Mouse (Mus musculus): ENCODE measurements around the gene Fgf7. TPM values are rescaled to one million over a fixed set of nuclear protein-coding genes. Genes with fewer than 3 reads are reported as not detected.

Gene Fgf7
- 4.0 and 5.4 TPM in 2 replicates for polyA plus RNA-seq (2012; rRNA removed; ENCODE audit: low replicate concordance)

GRCm38 (mm10) chr2:126034379-126035005 is at the start of gene Fgf7:
TSS of gene Fgf7 (plus strand) at chr2:126034658.

Other genes with a start within 250 kb of the Fgf7 start
- gene Galk2, start 175.5 kb upstream of the Fgf7 start, polyA plus RNA-seq (2012; rRNA removed; ENCODE audit: low replicate concordance), result 19.8 and 24.5 TPM in 2 replicates
- 16.3 and 16.7 TPM in 2 replicates for gene Cops2, start 175.5 kb upstream of the Fgf7 start, polyA plus RNA-seq (2012; rRNA removed; ENCODE audit: low replicate concordance)
- gene Fam227b, start 117.3 kb downstream of the Fgf7 start, polyA plus RNA-seq (2012; rRNA removed; ENCODE audit: low replicate concordance), result not detected in 2 replicates
- 5.7 and 6.5 TPM in 2 replicates for gene Dtwd1, start 117.5 kb downstream of the Fgf7 start, polyA plus RNA-seq (2012; rRNA removed; ENCODE audit: low replicate concordance)
- gene Gm17555, start 180.4 kb downstream of the Fgf7 start, polyA plus RNA-seq (2012; rRNA removed; ENCODE audit: low replicate concordance), result not detected in 2 replicates